In the genomic region with DNA sequence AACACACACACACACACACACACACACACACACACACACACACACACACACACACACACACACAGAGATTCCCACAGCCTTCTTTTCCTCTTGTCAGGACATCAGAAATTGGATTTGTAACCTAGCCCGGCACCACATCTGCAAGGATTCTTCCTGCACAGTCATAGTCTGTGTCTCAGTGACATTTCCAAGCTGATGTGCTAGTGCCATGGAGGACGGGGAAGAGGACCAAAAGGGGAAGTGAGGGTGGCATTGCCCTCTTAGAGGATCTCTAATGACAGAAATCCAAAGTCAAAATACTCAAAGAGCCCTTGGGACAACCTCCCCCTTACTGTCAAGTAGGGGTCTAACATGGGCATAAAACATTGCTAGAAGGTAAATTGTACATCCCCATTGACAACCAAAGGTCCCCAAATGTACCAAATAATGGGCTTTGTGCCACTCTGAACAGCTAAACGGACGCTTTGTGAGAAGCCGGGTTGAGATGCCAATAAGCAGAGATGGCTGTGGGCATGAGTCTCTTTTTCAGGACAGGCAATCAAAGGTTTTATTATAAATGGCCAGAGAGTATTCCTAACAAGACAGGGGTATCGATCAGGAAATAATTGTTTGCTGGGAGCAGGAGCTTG, we compare ENCODE assay signal across 23 mouse cellular contexts. TPM values are rescaled to one million over a fixed set of nuclear protein-coding genes. Genes with fewer than 3 reads are reported as not detected.
DNase-seq lines count a peak whose midpoint lies in the region; ATAC-seq lines count a peak whose summit lies in the region.
"Had no signal": no experiment of that assay in that cellular context is flagged by ENCODE, and none has a peak within 500 bp of the region (broad histone marks: within the 10 kb centered on the region; RNA-seq: fewer than 3 reads in every experiment).

No protein-coding gene starts in this region.

- H3K9ac ChIP-seq in forebrain, embryonic 12.5 days = no peak overlapping the region
- no peak overlapping the region for H3K9ac ChIP-seq in hindbrain, embryonic 11.5 days (ENCODE audit: low read depth, low read length)
- no peak overlapping the region for H3K9ac ChIP-seq in neural tube, embryonic 13.5 days
- H3K9ac ChIP-seq: liver, embryonic 15.5 days had no signal

- H3K9me3 ChIP-seq in forebrain, embryonic 12.5 days = no peaks in the 10 kb centered on the region
- H3K9me3 ChIP-seq in forebrain, embryonic 10.5 days = no peaks in the 10 kb centered on the region
- H3K9me3 ChIP-seq in hindbrain, embryonic 11.5 days (ENCODE audit: control insufficient read depth, low read length) = no peaks in the 10 kb centered on the region
- no peaks in the 10 kb centered on the region for H3K9me3 ChIP-seq in midbrain, embryonic 10.5 days (replicated peaks)
- no peaks in the 10 kb centered on the region for H3K9me3 ChIP-seq in neural tube, embryonic 13.5 days
- H3K9me3 ChIP-seq: liver, embryonic 15.5 days had no signal

- H3K27ac ChIP-seq in forebrain, embryonic 12.5 days = 0 out of 2 replicates have a peak overlapping the region, but pooled peaks have one; percentile 42
- no peak overlapping the region; the same call in 1 of the 2 replicates for H3K27ac ChIP-seq in forebrain, embryonic 10.5 days
- H3K27ac ChIP-seq in hindbrain, embryonic 11.5 days (ENCODE audit: low read depth, low read length) = no peak overlapping the region
- H3K27ac ChIP-seq in midbrain, embryonic 10.5 days (replicated peaks) = peak overlapping the region; percentile 71; the same call in 1 of the 2 replicates
- H3K27ac ChIP-seq in neural tube, embryonic 13.5 days (replicated peaks) = peak overlapping the region; percentile 54
- H3K27ac ChIP-seq: liver, embryonic 15.5 days had no signal

- H3K27me3 ChIP-seq in forebrain, embryonic 12.5 days = no peaks in the 10 kb centered on the region
- H3K27me3 ChIP-seq in forebrain, embryonic 10.5 days (ENCODE audit: poor library complexity, severe bottlenecking) = no peaks in the 10 kb centered on the region
- H3K27me3 ChIP-seq in hindbrain, embryonic 11.5 days (ENCODE audit: control insufficient read depth, insufficient read depth, low read length) = no peaks in the 10 kb centered on the region
- H3K27me3 ChIP-seq in midbrain, embryonic 10.5 days (ENCODE audit: low read depth, poor library complexity, severe bottlenecking) = peaks cover 9% of the 10 kb centered on the region
- H3K27me3 ChIP-seq in neural tube, embryonic 13.5 days = no peaks in the 10 kb centered on the region
- H3K27me3 ChIP-seq: liver, embryonic 15.5 days had no signal

- DNase-seq in forebrain, embryonic 10.5 days (ENCODE audit: extremely low spot score, low spot score) = no peak
- DNase-seq in hindbrain, embryonic 11.5 days (ENCODE audit: low spot score) = peak; percentile 8
- no peak for DNase-seq in midbrain, embryonic 10.5 days (ENCODE audit: low spot score)
- DNase-seq in embryo, embryonic 11 days = no peak
- DNase-seq in heart, adult 11 months = no peak
- DNase-seq in gastrocnemius, adult 18-20 months (ENCODE audit: low spot score) = no peak
- DNase-seq: cerebellum, adult 18-20 months; gastrocnemius, postnatal 10 days; kidney, adult 8-10 months; kidney, postnatal 25 days; layer of hippocampus, adult 9-11 months; lung, postnatal 10 days had no signal

- H3K4me3 ChIP-seq in forebrain, embryonic 12.5 days (replicated peaks) = no peak overlapping the region
- H3K4me3 ChIP-seq in forebrain, embryonic 10.5 days = no peak overlapping the region
- H3K4me3 ChIP-seq in hindbrain, embryonic 11.5 days (ENCODE audit: low read depth, low read length) = no peak overlapping the region
- H3K4me3 ChIP-seq in midbrain, embryonic 10.5 days = no peak overlapping the region
- no peak overlapping the region for H3K4me3 ChIP-seq in neural tube, embryonic 13.5 days
- H3K4me3 ChIP-seq: liver, embryonic 15.5 days had no signal

- peaks cover 24% of the 10 kb centered on the region for H3K4me1 ChIP-seq in forebrain, embryonic 12.5 days
- peaks cover 23% of the 10 kb centered on the region for H3K4me1 ChIP-seq in forebrain, embryonic 10.5 days
- H3K4me1 ChIP-seq in hindbrain, embryonic 11.5 days (replicated peaks; ENCODE audit: control insufficient read depth, insufficient read depth, low read length) = no peaks in the 10 kb centered on the region; the same call in 1 of the 2 replicates
- peaks cover 26% of the 10 kb centered on the region for H3K4me1 ChIP-seq in midbrain, embryonic 10.5 days
- peaks cover 13% of the 10 kb centered on the region for H3K4me1 ChIP-seq in neural tube, embryonic 13.5 days (replicated peaks)
- H3K4me1 ChIP-seq: liver, embryonic 15.5 days had no signal

- 37% methylated on average over 6 of the region's 6 CpGs for WGBS in forebrain, embryonic 12.5 days
- 61% methylated on average over 6 of the region's 6 CpGs for whole genome bisulfite sequencing in forebrain, embryonic 10.5 days
- 66% methylated on average over 6 of the region's 6 CpGs for WGBS in hindbrain, embryonic 11.5 days
- WGBS in midbrain, embryonic 10.5 days = 57% methylated on average over 6 of the region's 6 CpGs
- WGBS in neural tube, embryonic 13.5 days = 37% methylated on average over 6 of the region's 6 CpGs

- ATAC-seq in forebrain, embryonic 12.5 days (ENCODE audit: low FRiP score) = no peak
- 0 out of 2 replicates have a peak, but pooled peaks have one; percentile 30 for ATAC-seq in hindbrain, embryonic 11.5 days (ENCODE audit: low FRiP score)
- ATAC-seq in neural tube, embryonic 13.5 days (ENCODE audit: low read depth) = peak; percentile 29

- H3K36me3 ChIP-seq in forebrain, embryonic 12.5 days (replicated peaks) = no peaks in the 10 kb centered on the region
- H3K36me3 ChIP-seq in forebrain, embryonic 10.5 days (replicated peaks) = no peaks in the 10 kb centered on the region
- H3K36me3 ChIP-seq in hindbrain, embryonic 11.5 days (ENCODE audit: control insufficient read depth, insufficient read depth, low read length) = no peaks in the 10 kb centered on the region
- no peaks in the 10 kb centered on the region for H3K36me3 ChIP-seq in midbrain, embryonic 10.5 days
- no peaks in the 10 kb centered on the region for H3K36me3 ChIP-seq in neural tube, embryonic 13.5 days
- H3K36me3 ChIP-seq: liver, embryonic 15.5 days had no signal

- H3K4me2 ChIP-seq in forebrain, embryonic 12.5 days = peak overlapping the region; percentile 34
- no peak overlapping the region for H3K4me2 ChIP-seq in hindbrain, embryonic 11.5 days (replicated peaks; ENCODE audit: low read depth, low read length)
- peak overlapping the region; percentile 27 for H3K4me2 ChIP-seq in neural tube, embryonic 13.5 days
- H3K4me2 ChIP-seq: liver, embryonic 15.5 days had no signal

RNA-seq across cellular contexts. Expression of gene Crhbp, which starts 26.0 kb away (rescaled TPM):
- 0.41 and 0.65 TPM in 2 replicates for polyA plus RNA-seq in forebrain, embryonic 12.5 days (2016; fragmentation: Nextera tagmentation; extraction: Ambion mirVana)
- 1.2 and 1.4 TPM in 2 replicates for polyA plus RNA-seq in forebrain, embryonic 10.5 days (2016; fragmentation: Nextera tagmentation; extraction: Ambion mirVana)
- polyA plus RNA-seq in hindbrain, embryonic 11.5 days (2014; fragmentation: Nextera tagmentation; extraction: Ambion mirVana) = 2.9 TPM in 2 replicates
- 1.4 and 1.8 TPM in 2 replicates for polyA plus RNA-seq in midbrain, embryonic 10.5 days (2016; fragmentation: Nextera tagmentation; extraction: Ambion mirVana)
- polyA plus RNA-seq in neural tube, embryonic 13.5 days (2015; fragmentation: Nextera tagmentation; extraction: Ambion mirVana) = 3.8 and 4.7 TPM in 2 replicates
- total RNA-seq in gastrocnemius, adult 18-20 months (2021) = not detected
- total RNA-seq: adrenal gland, postnatal 14 days; gastrocnemius, postnatal 10 days; heart, adult 8-10 months; megakaryocyte-erythroid progenitor cell, adult 5-6 weeks had no signal
- polyA plus RNA-seq: heart, postnatal 0 days; inflammation-experienced regulatory T-cells, adult 6 months had no signal

RNA-seq across cellular contexts. Expression of gene Aggf1, which starts 43.5 kb away (rescaled TPM):
- 52.4 and 54.2 TPM in 2 replicates for polyA plus RNA-seq in forebrain, embryonic 12.5 days (2016; fragmentation: Nextera tagmentation; extraction: Ambion mirVana)
- polyA plus RNA-seq in forebrain, embryonic 10.5 days (2016; fragmentation: Nextera tagmentation; extraction: Ambion mirVana) = 39.5 and 41.0 TPM in 2 replicates
- 47.7 and 54.4 TPM in 2 replicates for polyA plus RNA-seq in hindbrain, embryonic 11.5 days (2014; fragmentation: Nextera tagmentation; extraction: Ambion mirVana)
- 41.0 and 41.9 TPM in 2 replicates for polyA plus RNA-seq in midbrain, embryonic 10.5 days (2016; fragmentation: Nextera tagmentation; extraction: Ambion mirVana)
- polyA plus RNA-seq in neural tube, embryonic 13.5 days (2015; fragmentation: Nextera tagmentation; extraction: Ambion mirVana) = 37.1 and 39.2 TPM in 2 replicates
- total RNA-seq in gastrocnemius, adult 18-20 months (2021) = 10 to 100 TPM; 16.5 to 17.7 TPM

RNA-seq across cellular contexts. Expression of gene S100z, which starts 59.8 kb away (rescaled TPM):
- polyA plus RNA-seq in forebrain, embryonic 12.5 days (2016; fragmentation: Nextera tagmentation; extraction: Ambion mirVana) = 1.7 and 5.0 TPM in 2 replicates
- not detected in 2 replicates for polyA plus RNA-seq in forebrain, embryonic 10.5 days (2016; fragmentation: Nextera tagmentation; extraction: Ambion mirVana)
- not detected in 2 replicates for polyA plus RNA-seq in hindbrain, embryonic 11.5 days (2014; fragmentation: Nextera tagmentation; extraction: Ambion mirVana)
- not detected in 2 replicates for polyA plus RNA-seq in midbrain, embryonic 10.5 days (2016; fragmentation: Nextera tagmentation; extraction: Ambion mirVana)
- polyA plus RNA-seq in neural tube, embryonic 13.5 days (2015; fragmentation: Nextera tagmentation; extraction: Ambion mirVana) = not detected in 2 replicates
- total RNA-seq in gastrocnemius, adult 18-20 months (2021) = under 1 TPM in 1 of 2 experiments, not detected in 1; 0.69 TPM
- total RNA-seq: adrenal gland, postnatal 14 days; heart, adult 8-10 months; left cerebral cortex, adult 8-10 months; megakaryocyte-erythroid progenitor cell, adult 5-6 weeks had no signal
- polyA plus RNA-seq: heart, postnatal 0 days; inflammation-experienced regulatory T-cells, adult 6 months; limb, embryonic 14.5 days; liver, embryonic 15.5 days; neural tube, embryonic 11.5 days had no signal

Comparison
In these comparisons a context has a peak if more than half of its experiments do, and no peak if none do; other contexts are left out.
1. H3K27ac ChIP-seq: peak in forebrain, embryonic 12.5 days (single experiment), midbrain, embryonic 10.5 days (single experiment) and neural tube, embryonic 13.5 days (single experiment); none in forebrain, embryonic 10.5 days (single experiment) and hindbrain, embryonic 11.5 days (single experiment).